Mouse (Mus musculus) ES-E14 (cell line): ENCODE results near the gene Mapk8ip2. TPM values are rescaled to one million over a fixed set of nuclear protein-coding genes. Genes with fewer than 3 reads are reported as not detected.
A peak's percentile ranks its signal among the peaks of the same experiment; 100 is the strongest.

ENCODE experiments used
- DNase-seq: peaks from one replicate; pipeline ENCODE4 v3.0.0-alpha.2; 2013; ENCODE audit warnings: low read depth, low spot score
- H3K27ac ChIP-seq: 2 replicates; pipeline ENCODE4 v1.5.1; 2012; ENCODE audit warnings: low read depth, mild to moderate bottlenecking, low read length, moderate library complexity, mixed read lengths; ENCODE audit not compliant: poor library complexity, insufficient read depth, severe bottlenecking
- H3K36me3 ChIP-seq: 2 replicates; pipeline ENCODE4 v1.6.1; 2012; ENCODE audit warnings: mild to moderate bottlenecking, low read length, moderate library complexity, mixed read lengths; ENCODE audit not compliant: control insufficient read depth, poor library complexity, insufficient read depth, severe bottlenecking
- H3K4me1 ChIP-seq, 2 experiments: fragments of 150-350 bp in 1 of 2; sonication (generic) in 1 of 2; 2 replicates each; pipeline ENCODE4 v1.6.1; 2012; ENCODE audit warnings: low read length in 2 of 2, mild to moderate bottlenecking in 1 of 2, mixed read lengths in 1 of 2; ENCODE audit not compliant: control insufficient read depth in 2 of 2, insufficient read depth in 2 of 2, poor library complexity in 1 of 2
- H3K4me3 ChIP-seq, 2 experiments: fragments of 150-350 bp in 1 of 2; sonication (generic) in 1 of 2; 2 replicates each; pipeline ENCODE4 v1.5.1; 2012; ENCODE audit warnings: low read length in 2 of 2, low read depth in 1 of 2, mild to moderate bottlenecking in 1 of 2, mixed read lengths in 1 of 2; ENCODE audit not compliant: insufficient read depth in 1 of 2, poor library complexity in 1 of 2, severe bottlenecking in 1 of 2
- H3K9ac ChIP-seq: 2 replicates; pipeline ENCODE4 v1.6.1; 2012; ENCODE audit warnings: low read depth, mild to moderate bottlenecking, low read length, mixed read lengths; ENCODE audit not compliant: poor library complexity, insufficient read depth, severe bottlenecking
- H3K9me3 ChIP-seq: fragments of 150-350 bp; sonication (generic); 2 replicates; pipeline ENCODE4 v1.6.1; 2012; ENCODE audit warnings: low read depth, mild to moderate bottlenecking, low read length; ENCODE audit not compliant: control insufficient read depth, insufficient read depth
- CHD2 ChIP-seq: IDR thresholded peaks from 2 replicates; pipeline ENCODE4 v1.6.1; 2014; ENCODE audit warnings: mild to moderate bottlenecking, low read depth, low read length, inconsistent platforms
- HCFC1 ChIP-seq: IDR thresholded peaks from 2 replicates; pipeline ENCODE4 v1.6.1; 2012; ENCODE audit warnings: low read length, inconsistent platforms, borderline replicate concordance; ENCODE audit not compliant: insufficient read depth
- MAFK ChIP-seq: IDR thresholded peaks from 2 replicates; pipeline ENCODE4 v1.6.1; 2014; ENCODE audit warnings: mild to moderate bottlenecking, low read depth, low read length, inconsistent platforms; ENCODE audit not compliant: insufficient read depth
- ZC3H11A ChIP-seq: IDR thresholded peaks from 2 replicates; pipeline ENCODE4 v1.6.1; 2012; ENCODE audit warnings: low read depth, mild to moderate bottlenecking, inconsistent platforms, low read length, borderline replicate concordance
- ZNF384 ChIP-seq: IDR thresholded peaks from 2 replicates; pipeline ENCODE4 v1.6.1; 2012; ENCODE audit warnings: low read depth, low read length, inconsistent platforms
- in situ Hi-C, 2 experiments: fragments of 600-800 bp; cut with MboI; formaldehyde crosslinking; loops; one replicate each; pipeline ENCODE4 v1.15.1; 2025; ENCODE audit warnings: low sequenced_read_pairs in 2 of 2, inconsistent platforms in 1 of 2; ENCODE audit not compliant: unreplicated experiment in 2 of 2
- total RNA-seq: library from RNA; depleted of rRNA; stranded (reverse); fragments of 300-350 nt; gene quantifications from 2 replicates; pipeline ENCODE4 v1.2.3, GENCODE M21; 2012

Gene Mapk8ip2
- total RNA-seq, 1 experiment, result 4.6 TPM

GRCm38 (mm10) chr15:89496131-89496530, 42.4 kb downstream of the Mapk8ip2 start:
- Histone ChIP-seq H3K4me1 (peaks cover 3 to 20% of the 10 kb centered on the region in 2 experiments; a peak in 2 of 4 replicates), H3K9ac (no peak overlapping the region), H3K36me3 (no peaks in the 10 kb centered on the region), H3K27ac (peak overlapping the region; percentile 6; the same call in 1 of the 2 replicates), H3K4me3 (no peak overlapping the region), H3K9me3 (no peaks in the 10 kb centered on the region)
- DNase-seq, result no peak
- TF ChIP-seq MAFK (no peak), HCFC1 (no peak), ZNF384 (no peak), ZC3H11A (no peak), CHD2 (no peak)
- in situ Hi-C loops, result no loop called here

DNA sequence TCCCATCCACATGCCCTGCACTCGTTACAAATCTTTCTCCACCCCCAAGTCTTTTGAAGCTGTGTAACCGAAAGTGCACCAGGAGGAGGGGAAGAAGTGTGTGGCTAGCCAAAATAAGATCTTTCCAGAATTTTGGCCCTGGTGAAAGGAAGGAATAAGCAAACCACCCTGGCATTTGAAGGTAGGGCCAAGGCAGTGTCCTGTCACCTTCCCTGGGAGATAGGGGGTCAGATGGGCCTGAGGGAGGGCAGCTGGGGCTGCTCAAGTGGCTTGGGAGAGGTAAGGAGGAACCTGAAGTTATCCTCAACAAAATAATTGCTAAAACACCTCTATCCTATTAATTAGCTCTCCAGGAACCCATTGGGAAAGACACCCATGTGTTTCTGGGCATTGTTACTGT, 43.1 kb downstream of the Mapk8ip2 start:
- in situ Hi-C loops, result no loop called here
- Histone ChIP-seq H3K4me1 (peaks cover 3 to 20% of the 10 kb centered on the region in 2 experiments; a peak in 2 of 4 replicates), H3K9ac (no peak overlapping the region), H3K9me3 (no peaks in the 10 kb centered on the region), H3K27ac (no peak overlapping the region), H3K4me3 (no peak overlapping the region), H3K36me3 (no peaks in the 10 kb centered on the region)
- no peak for DNase-seq
- TF ChIP-seq ZC3H11A (no peak), HCFC1 (no peak), CHD2 (no peak), MAFK (no peak), ZNF384 (no peak)

DNA sequence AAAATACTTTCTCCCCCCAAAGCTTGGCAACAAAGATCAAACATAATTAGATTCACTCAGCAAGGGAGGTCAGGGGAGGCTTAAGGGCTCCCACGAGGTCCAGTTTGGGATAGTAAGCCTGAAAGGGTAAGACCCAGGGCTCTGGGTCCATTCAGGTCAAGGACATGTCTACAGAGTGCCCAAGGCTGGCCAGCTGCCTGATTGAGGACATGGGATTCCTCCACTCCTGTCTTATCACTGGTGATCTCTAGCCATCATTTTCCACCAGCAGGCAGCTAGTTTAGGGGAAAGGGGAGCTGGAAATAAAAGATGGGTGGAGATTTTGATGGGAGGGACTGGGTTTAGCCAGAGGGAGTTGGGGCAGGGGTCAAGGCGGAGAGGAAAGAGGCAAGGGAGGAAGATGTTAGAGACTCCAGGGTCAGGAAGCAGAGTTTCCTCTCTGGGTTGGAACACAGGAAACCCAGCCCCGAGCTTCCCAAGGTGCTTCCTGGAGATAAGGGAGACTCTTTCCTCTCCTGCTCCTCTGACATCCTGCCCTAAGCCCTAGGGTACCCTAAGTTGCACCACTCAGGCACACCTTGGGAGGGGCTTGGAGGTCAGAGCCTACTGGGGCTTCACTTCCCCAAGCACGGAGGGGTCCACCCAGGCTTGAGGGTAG, 43.8 kb downstream of the Mapk8ip2 start:
- Histone ChIP-seq H3K27ac (no peak overlapping the region), H3K4me1 (peaks cover 3 to 20% of the 10 kb centered on the region in 2 experiments; a peak in 2 of 4 replicates), H3K9me3 (no peaks in the 10 kb centered on the region), H3K36me3 (no peaks in the 10 kb centered on the region), H3K9ac (no peak overlapping the region), H3K4me3 (no peak overlapping the region)
- DNase-seq, result no peak
- in situ Hi-C loops, result no loop called here
- TF ChIP-seq CHD2, result no peak
- no peak for TF ChIP-seq MAFK
- TF ChIP-seq ZC3H11A, result no peak
- no peak for TF ChIP-seq ZNF384
- no peak for TF ChIP-seq HCFC1

DNA sequence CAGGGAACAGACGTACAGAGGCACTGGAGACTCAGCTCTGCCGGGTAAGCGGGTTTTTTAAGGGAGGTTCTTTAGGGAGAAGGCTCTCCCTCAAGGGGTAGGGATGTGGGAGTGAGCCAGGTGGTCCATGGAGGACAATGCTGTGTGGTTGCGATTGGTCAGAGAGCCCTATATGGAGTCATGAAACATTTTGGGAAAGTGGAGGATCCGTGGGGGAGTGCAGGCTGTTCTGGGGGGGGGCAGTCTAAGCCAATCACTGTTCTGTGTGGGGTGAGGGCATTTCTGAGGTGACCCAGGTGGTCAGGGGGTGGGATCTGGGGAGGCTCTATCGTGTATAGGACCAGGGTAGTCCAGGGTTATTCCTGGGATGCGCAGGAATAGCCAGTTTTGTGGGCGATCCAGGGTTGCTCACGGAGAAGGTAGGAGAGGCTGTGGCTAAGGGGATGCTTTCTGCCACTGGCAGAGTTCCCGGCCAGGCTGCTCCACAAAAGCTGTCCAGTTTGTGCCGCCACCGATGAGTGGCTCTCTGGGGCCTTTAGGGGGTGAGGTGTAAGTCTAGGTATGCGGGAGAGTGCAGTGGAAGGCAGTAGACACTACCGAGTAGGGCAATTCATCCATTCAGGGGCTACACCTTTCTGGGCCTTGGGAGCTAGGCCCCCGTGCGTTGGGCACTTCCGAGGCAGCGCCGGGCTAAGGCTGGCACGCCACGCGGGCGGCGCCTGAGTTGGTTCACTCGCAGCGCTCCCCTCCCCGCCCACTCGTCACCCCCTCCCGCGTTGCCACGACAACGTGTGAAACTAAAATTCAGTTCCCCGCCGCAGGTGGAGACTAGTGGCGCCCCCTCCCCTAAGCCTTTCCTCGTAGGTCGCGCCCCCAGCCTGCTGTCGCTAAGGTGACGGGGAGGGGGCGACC, 44.6 kb downstream of the Mapk8ip2 start:
- H3K9me3 ChIP-seq, result no peaks in the 10 kb centered on the region
- peaks cover 3 to 20% of the 10 kb centered on the region in 2 experiments; a peak in 2 of 4 replicates for H3K4me1 ChIP-seq
- in situ Hi-C loops, result no loop called here
- peak overlapping the region; percentile 18; the same call in 1 of the 2 replicates for H3K9ac ChIP-seq
- no peaks in the 10 kb centered on the region; the same call in 1 of the 2 replicates for H3K36me3 ChIP-seq
- H3K27ac ChIP-seq, result no peak overlapping the region
- no peak for DNase-seq
- TF ChIP-seq ZC3H11A (no peak), HCFC1 (no peak), CHD2 (no peak), MAFK (no peak), ZNF384 (no peak)
- H3K4me3 ChIP-seq, result peak overlapping the region; percentile 81 to 96
